In the genomic region with DNA sequence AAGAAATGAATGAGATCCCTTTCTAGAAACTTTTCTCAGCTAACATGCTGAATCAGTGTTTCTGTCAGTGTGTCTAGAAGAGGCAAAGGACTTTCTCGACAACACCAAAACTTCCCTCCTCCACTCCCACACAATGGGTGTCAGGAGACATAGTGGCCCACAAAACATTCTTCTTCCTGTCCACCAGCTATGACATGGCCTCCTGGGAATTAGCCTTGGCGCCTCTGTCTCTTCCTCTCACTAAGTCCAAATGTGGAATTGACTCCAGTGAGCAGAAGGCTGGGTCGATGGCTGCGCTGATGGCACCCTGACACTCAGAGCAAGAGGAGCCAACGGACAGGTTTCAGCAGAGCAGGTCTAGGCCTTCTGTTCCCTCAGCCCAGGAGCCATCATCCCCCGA, we compare ENCODE assay signal across 12 mouse cellular contexts.
"Had no signal": no experiment of that assay in that cellular context is flagged by ENCODE, and none has a peak within 500 bp of the region (broad histone marks: within the 10 kb centered on the region; RNA-seq: fewer than 3 reads in every experiment).

No protein-coding gene starts in this region.

- H3K9ac ChIP-seq: intestine, embryonic 15.5 days; liver, embryonic 15.5 days; midbrain, embryonic 15.5 days; neural tube, embryonic 12.5 days had no signal

- ATAC-seq: intestine, embryonic 15.5 days; lung, postnatal 0 days; midbrain, embryonic 15.5 days had no signal

- H3K4me3 ChIP-seq: intestine, embryonic 15.5 days; left cerebral cortex, adult 2 months; limb, embryonic 10.5 days; liver, embryonic 15.5 days; midbrain, embryonic 15.5 days; neural tube, embryonic 12.5 days had no signal

- H3K9me3 ChIP-seq: intestine, embryonic 15.5 days; limb, embryonic 10.5 days; liver, embryonic 15.5 days; midbrain, embryonic 15.5 days had no signal

- DNase-seq: lung, adult 2 months; lung, postnatal 36 days; thymus, postnatal 4 days had no signal

- H3K4me1 ChIP-seq: liver, embryonic 15.5 days; neural tube, embryonic 12.5 days had no signal

- H3K27ac ChIP-seq: intestine, embryonic 15.5 days; left cerebral cortex, adult 2 months; limb, embryonic 10.5 days; liver, embryonic 15.5 days; midbrain, embryonic 15.5 days; neural tube, embryonic 12.5 days; stomach, postnatal 0 days had no signal

- H3K36me3 ChIP-seq: intestine, embryonic 15.5 days; limb, embryonic 10.5 days; liver, embryonic 15.5 days; midbrain, embryonic 15.5 days; neural tube, embryonic 12.5 days had no signal

- H3K27me3 ChIP-seq: intestine, embryonic 15.5 days; liver, embryonic 15.5 days; midbrain, embryonic 15.5 days; neural tube, embryonic 12.5 days had no signal

- H3K4me2 ChIP-seq: intestine, embryonic 15.5 days; liver, embryonic 11.5 days; liver, embryonic 15.5 days; midbrain, embryonic 15.5 days; neural tube, embryonic 12.5 days had no signal
